Mouse (Mus musculus) liver, adult (tissue): ENCODE data around the gene Nppb.

ENCODE experiments used
- GATA4 ChIP-seq: IDR thresholded peaks from 2 replicates; pipeline ENCODE4 v1.6.1; 2014; ENCODE audit warnings: mild to moderate bottlenecking, low read length; ENCODE audit not compliant: insufficient replicate concordance

Gene Nppb

DNA sequence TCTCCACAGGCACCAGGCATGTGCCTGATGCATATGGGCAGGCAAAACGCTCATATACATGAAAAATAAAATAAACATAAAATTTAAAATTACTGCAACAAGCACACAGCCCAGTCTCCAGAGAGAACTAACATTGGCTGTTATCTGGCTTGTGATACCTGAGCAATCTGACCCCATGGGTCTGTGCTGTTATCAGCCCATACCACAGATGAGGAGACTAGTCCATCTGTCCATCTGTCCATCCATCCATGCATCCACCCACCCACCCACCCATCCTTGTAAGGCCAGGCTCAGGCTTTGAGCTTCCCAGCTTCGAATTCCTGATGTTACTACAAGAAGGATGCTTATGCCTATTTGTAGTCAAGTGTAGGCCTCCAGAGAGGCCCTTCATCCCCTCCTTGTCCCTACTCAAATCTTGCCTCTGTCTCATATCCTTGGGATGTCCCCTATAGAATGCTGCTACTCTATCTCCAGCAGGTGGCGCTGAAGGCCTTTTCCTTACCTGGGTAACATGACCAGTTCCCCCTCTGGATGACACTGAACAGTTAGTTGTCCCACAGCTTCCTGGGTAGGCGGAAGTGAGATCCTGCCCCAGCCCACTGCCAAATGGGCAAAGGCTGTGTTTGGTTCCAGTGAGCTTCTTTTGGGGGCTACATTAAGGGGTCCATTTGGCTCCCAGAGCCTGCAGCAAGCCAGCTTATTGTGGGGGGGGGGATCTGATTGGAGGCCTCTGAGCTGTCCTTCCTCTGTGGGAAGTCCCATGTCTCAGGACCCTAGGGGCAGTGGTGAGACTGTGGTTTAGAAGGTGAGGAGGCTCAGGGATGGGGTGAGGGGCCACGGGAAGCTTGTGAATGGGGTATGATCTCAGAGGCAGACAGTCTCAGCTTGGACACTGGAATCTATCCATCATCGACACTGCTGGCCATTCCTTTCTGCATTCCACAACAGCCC lies 25.4 kb upstream of the Nppb start:
- no peak for TF ChIP-seq GATA4

DNA sequence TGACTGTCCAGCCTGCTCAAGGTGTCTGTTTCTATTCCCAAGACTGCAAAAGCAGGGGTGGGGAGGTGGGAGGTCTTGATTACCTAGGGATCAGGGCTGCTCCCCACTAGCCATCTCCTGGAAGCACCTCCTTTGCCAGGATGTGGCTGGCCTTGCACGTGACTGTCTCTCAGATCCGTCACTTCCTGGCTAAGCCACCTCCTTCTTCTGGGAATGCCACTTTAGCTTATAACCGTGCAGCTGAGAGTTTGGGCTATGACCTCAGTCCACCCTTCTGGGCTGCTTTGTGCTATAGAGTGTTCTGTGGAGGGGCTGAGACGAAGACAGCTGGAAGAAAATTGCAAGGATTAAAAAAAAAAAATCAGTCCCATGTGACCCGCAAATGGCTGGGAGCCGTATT lies 22.8 kb upstream of the Nppb start:
- no peak for TF ChIP-seq GATA4

DNA sequence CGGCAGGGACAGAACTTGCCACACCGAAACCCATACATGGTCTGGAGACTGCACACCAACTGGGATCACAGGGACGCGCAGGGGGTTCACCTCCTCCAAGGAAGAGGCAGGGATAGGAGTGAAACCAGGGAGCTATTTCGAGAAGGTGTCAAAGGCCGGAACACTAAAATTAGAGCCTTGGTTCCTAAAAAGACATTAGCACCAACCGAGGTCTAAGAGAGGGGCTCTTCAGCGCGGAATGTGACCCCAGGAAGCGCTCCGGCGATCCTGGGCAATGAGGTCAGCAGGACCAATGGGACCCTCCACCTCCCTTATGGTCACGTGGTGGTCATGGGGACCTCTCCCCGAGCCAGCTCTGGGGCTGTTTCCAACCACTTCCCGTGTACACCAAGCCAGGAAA lies 22.0 kb upstream of the Nppb start:
- no peak for TF ChIP-seq GATA4

GRCm38 (mm10) chr4:147965712-147966111 lies 19.9 kb upstream of the Nppb start:
- no peak for TF ChIP-seq GATA4

DNA sequence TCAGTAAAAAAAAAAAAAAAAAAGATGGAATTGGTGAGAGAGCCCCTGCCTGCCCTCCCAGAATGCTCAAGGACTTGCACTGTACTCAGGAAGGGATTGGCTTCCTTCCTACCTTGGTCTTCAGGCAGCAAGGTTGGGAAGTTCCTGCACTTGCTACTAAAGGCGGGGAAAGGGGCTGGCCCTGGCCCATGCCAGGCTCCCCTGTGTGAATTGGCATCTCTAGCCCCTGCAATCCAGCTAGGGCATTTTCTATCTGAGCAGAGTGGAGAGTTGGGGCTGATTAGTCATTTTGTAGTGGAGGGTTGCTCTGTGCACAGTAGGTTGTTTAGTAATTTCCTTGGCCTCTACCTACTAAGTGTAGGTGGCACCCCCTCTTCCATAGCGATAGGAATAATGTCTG lies 16.8 kb upstream of the Nppb start:
- TF ChIP-seq GATA4 = no peak

- TF ChIP-seq GATA4 = no peak
These were observed 16.3 kb upstream of the Nppb start for GRCm38 (mm10) chr4:147969337-147969736.

GRCm38 (mm10) chr4:147976237-147976636 lies 9.4 kb upstream of the Nppb start:
- no peak for TF ChIP-seq GATA4

DNA sequence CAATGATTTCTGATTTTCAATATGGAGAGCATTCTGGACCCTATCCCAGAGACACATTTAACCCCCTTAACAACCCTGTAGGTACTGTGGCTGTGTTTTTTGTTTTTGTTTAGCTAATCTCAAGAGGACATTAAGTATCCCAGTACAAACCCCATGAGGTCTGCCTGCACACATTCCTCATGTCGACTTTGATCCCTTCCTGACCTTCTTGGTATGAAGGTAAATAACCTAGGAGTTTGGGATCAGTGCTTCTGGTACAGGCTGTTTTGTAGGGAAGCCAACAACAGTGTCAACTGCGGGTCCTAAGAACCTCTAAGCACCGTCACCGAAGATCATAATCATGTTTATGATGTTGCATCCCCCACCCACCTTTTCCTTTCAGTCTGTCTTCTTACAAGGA lies 7.9 kb upstream of the Nppb start:
- TF ChIP-seq GATA4 = no peak

- TF ChIP-seq GATA4 = no peak
These were observed 7.2 kb upstream of the Nppb start for GRCm38 (mm10) chr4:147978391-147978790.

- TF ChIP-seq GATA4 = no peak
These were observed 6.1 kb upstream of the Nppb start for GRCm38 (mm10) chr4:147979441-147979860.

DNA sequence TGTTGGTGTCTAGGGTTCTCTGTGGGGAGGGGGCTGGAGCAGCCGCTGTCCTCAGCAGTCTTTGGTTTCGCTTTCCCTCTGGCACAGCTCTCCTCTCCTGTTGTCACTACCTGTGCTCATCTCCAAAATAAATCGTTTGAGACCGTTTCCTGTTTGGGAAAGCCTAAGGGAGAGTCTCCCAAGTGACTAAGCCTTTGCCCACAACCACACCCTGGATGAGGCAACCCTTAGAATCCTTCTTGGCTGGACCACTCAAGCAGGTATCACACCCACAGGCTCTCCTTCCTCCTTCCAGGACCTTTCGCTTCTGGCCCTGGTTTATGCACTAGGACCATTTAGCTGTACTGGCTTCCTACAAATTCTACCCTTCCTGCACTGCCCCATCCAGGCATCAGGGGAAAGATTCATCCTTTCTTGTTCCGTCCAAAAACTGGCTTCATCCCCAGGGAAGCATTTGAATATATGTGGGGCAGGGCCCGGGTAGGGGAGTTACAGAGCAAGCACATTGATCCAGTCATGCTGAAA lies 8.0 kb downstream of the Nppb start:
- TF ChIP-seq GATA4 = no peak

DNA sequence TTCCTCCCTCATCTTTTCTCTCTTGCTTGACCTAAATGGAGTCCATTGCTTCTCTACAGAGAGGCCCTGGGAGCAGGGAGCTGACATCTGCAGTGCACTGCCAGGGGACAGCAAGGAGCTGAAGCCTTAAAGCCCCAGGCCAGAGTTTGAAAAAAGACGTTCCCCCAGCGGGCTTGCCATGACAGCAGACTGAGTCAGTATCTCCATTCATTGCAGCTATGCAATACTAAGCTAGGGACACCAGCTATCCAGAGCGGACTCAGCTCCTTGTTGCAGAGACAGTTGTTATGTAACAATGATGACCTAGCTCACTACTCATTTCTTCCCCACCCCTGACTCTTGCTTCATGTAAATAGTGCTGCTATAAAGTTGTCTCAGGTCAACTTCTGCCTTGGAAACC lies 9.7 kb downstream of the Nppb start:
- TF ChIP-seq GATA4 = no peak

GRCm38 (mm10) chr4:148000202-148000772 lies 14.7 kb downstream of the Nppb start, which contains the start of gene Nppa:
Gene Nppa, plus strand, starts transcription at chr4:148000722.
- TF ChIP-seq GATA4 = no peak

GRCm38 (mm10) chr4:148001013-148001789 lies 15.6 kb downstream of the Nppb start:
- TF ChIP-seq GATA4 = no peak

- no peak for TF ChIP-seq GATA4
These were observed 16.3 kb downstream of the Nppb start for GRCm38 (mm10) chr4:148001866-148002265.

DNA sequence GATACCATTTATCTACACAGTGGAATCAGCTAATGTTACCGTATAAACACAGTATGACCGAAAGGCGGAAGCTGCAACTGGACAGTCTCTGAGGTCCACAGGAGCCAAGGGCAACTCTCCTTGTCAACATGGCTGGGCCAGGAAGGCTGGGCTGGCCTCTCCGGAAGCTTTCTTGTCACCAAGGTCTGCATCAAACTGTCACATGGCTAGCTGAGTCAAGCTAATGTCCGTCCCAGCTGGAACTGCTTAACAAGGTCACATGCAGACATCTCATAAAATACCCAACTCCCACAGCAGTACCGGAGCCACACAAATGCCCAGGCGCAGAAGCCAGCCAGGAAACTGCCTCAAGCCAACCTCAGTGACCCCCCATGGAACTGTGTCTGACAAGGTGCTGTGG lies 18.8 kb downstream of the Nppb start:
- no peak for TF ChIP-seq GATA4

- no peak for TF ChIP-seq GATA4
These were observed 22.8 kb downstream of the Nppb start for GRCm38 (mm10) chr4:148008412-148008811.
